Mouse (Mus musculus) gonadal fat pad, adult 2 months (tissue): ENCODE results near the gene Srebf2. TPM values are rescaled to one million over a fixed set of nuclear protein-coding genes. Genes with fewer than 3 reads are reported as not detected.
"Not testable (repeated sequence)": the region's sequence is repeated elsewhere in the genome, so short reads cannot be mapped to it uniquely, and the experiment has no call there.

Source experiments
- DNase-seq: peaks from one replicate; pipeline ENCODE4 v3.0.0-alpha.2; 2012; ENCODE audit warnings: low read depth
- polyA plus RNA-seq: library from polyadenylated mRNA; depleted of rRNA; stranded (reverse); fragments of >200 nt; gene quantifications from 2 replicates; pipeline ENCODE4 v1.2.3, GENCODE M21; 2012; rRNA removed

Gene Srebf2
- polyA plus RNA-seq, 1 experiment = 135 TPM

GRCm38 (mm10) chr15:82224602-82225215, 77.7 kb downstream of the Srebf2 start:
- no peak for DNase-seq

GRCm38 (mm10) chr15:82225769-82226168, 78.8 kb downstream of the Srebf2 start:
- DNase-seq = no peak

GRCm38 (mm10) chr15:82229542-82230045, 82.6 kb downstream of the Srebf2 start:
- no peak for DNase-seq

GRCm38 (mm10) chr15:82230098-82230611, 83.2 kb downstream of the Srebf2 start:
- no peak for DNase-seq

- no peak for DNase-seq
These were observed 84.1 kb downstream of the Srebf2 start for GRCm38 (mm10) chr15:82231100-82231499.

GRCm38 (mm10) chr15:82231591-82232378, 84.8 kb downstream of the Srebf2 start:
- DNase-seq = no peak

- DNase-seq = no peak
These were observed 85.7 kb downstream of the Srebf2 start for GRCm38 (mm10) chr15:82232651-82233050.

GRCm38 (mm10) chr15:82235661-82236060, 88.7 kb downstream of the Srebf2 start:
- DNase-seq = no peak

- DNase-seq = no peak
These were observed 89.6 kb downstream of the Srebf2 start for GRCm38 (mm10) chr15:82236565-82236964.

- DNase-seq = no peak
These were observed 96.3 kb downstream of the Srebf2 start for GRCm38 (mm10) chr15:82243311-82243710.

GRCm38 (mm10) chr15:82243742-82244114, 96.7 kb downstream of the Srebf2 start:
- DNase-seq = no peak

- no peak for DNase-seq
These were observed 97.3 kb downstream of the Srebf2 start, which contains the start of gene Cenpm for GRCm38 (mm10) chr15:82244115-82244804. Cenpm (minus strand) TSS chr15:82244748.

- not testable (repeated sequence) for DNase-seq
These were observed 97.8 kb downstream of the Srebf2 start for GRCm38 (mm10) chr15:82244805-82245161.

GRCm38 (mm10) chr15:82247131-82247776, 100.3 kb downstream of the Srebf2 start:
- DNase-seq = no peak

GRCm38 (mm10) chr15:82251579-82251978, 104.6 kb downstream of the Srebf2 start:
- DNase-seq = no peak

- no peak for DNase-seq
These were observed 105.1 kb downstream of the Srebf2 start, which contains the start of gene 1500009C09Rik for GRCm38 (mm10) chr15:82252097-82252496. 1500009C09Rik (plus strand) TSS chr15:82252397.

Other genes starting within 250 kb of the Srebf2 start
- gene Polr3h, start 220.9 kb upstream of the Srebf2 start, polyA plus RNA-seq = 14.1 and 17.0 TPM in 2 replicates
- 10.0 and 13.9 TPM in 2 replicates for gene Csdc2, start 210.4 kb upstream of the Srebf2 start, polyA plus RNA-seq
- gene Pmm1, start 186.3 kb upstream of the Srebf2 start, polyA plus RNA-seq = 59.5 and 76.2 TPM in 2 replicates
- gene 1700029P11Rik, start 166.6 kb upstream of the Srebf2 start, polyA plus RNA-seq = 0.35 and 0.52 TPM in 2 replicates
- 13.5 and 13.8 TPM in 2 replicates for gene Xrcc6, start 159.3 kb upstream of the Srebf2 start, polyA plus RNA-seq
- 28.0 and 30.0 TPM in 2 replicates for gene Desi1, start 113.3 kb upstream of the Srebf2 start, polyA plus RNA-seq
- gene Snu13, start 99.6 kb upstream of the Srebf2 start, polyA plus RNA-seq = 71.8 and 84.4 TPM in 2 replicates
- gene 4930407I10Rik, start 88.0 kb upstream of the Srebf2 start, polyA plus RNA-seq = 0.09 and 0.15 TPM in 2 replicates
- 0.04 and 0.06 TPM in 2 replicates for gene Mei1, start 77.2 kb upstream of the Srebf2 start, polyA plus RNA-seq
- gene Ccdc134, start 19.3 kb upstream of the Srebf2 start, polyA plus RNA-seq = 11.7 and 16.5 TPM in 2 replicates
- gene Shisa8, start 65.6 kb downstream of the Srebf2 start, polyA plus RNA-seq = 0.22 and 0.27 TPM in 2 replicates
- 0.19 and 0.61 TPM in 2 replicates for gene Tnfrsf13c, start 77.2 kb downstream of the Srebf2 start, polyA plus RNA-seq
- gene Cenpm, start 97.6 kb downstream of the Srebf2 start, polyA plus RNA-seq = 3.4 and 5.7 TPM in 2 replicates
- not detected in 2 replicates for gene 1500009C09Rik, start 105.2 kb downstream of the Srebf2 start, polyA plus RNA-seq
- 1.2 and 1.3 TPM in 2 replicates for gene Sept3, start 127.7 kb downstream of the Srebf2 start, polyA plus RNA-seq
- 0.71 and 0.73 TPM in 2 replicates for gene Wbp2nl, start 151.8 kb downstream of the Srebf2 start, polyA plus RNA-seq
- 123 and 151 TPM in 2 replicates for gene Naga, start 191.7 kb downstream of the Srebf2 start, polyA plus RNA-seq
- 1.5 and 1.6 TPM in 2 replicates for gene Pheta2, start 191.8 kb downstream of the Srebf2 start, polyA plus RNA-seq
- 228 and 229 TPM in 2 replicates for gene Smdt1, start 191.8 kb downstream of the Srebf2 start, polyA plus RNA-seq
- gene Ndufa6, start 207.1 kb downstream of the Srebf2 start, polyA plus RNA-seq = 302 and 385 TPM in 2 replicates
- gene Cyp2d22, start 233.1 kb downstream of the Srebf2 start, polyA plus RNA-seq = 31.0 and 34.7 TPM in 2 replicates
- not detected in 2 replicates for gene Cyp2d11, start 246.8 kb downstream of the Srebf2 start, polyA plus RNA-seq